Mouse (Mus musculus) heart, embryonic 13.5 days (tissue): ENCODE data around the gene Cdk5r1. TPM values are rescaled to one million over a fixed set of nuclear protein-coding genes. Genes with fewer than 3 reads are reported as not detected.

Source experiments
- ATAC-seq: fragments of 200-750 bp; cut with Nextera tagmentation; 2 replicates; pipeline ENCODE4 v1.8.0; 2017; ENCODE audit warnings: moderate TSS enrichment; ENCODE audit not compliant: insufficient number of reproducible peaks, low FRiP score, low TSS enrichment; ENCODE audit errors: extremely low read depth
- H3K27ac ChIP-seq: fragments of 300-500 bp; sonication (generic); replicated peaks from 2 replicates; pipeline ENCODE4 v1.5.1; 2015; ENCODE audit warnings: moderate library complexity, mild to moderate bottlenecking, inconsistent platforms
- H3K27me3 ChIP-seq: fragments of 300-500 bp; sonication (generic); replicated peaks from 2 replicates; pipeline ENCODE4 v1.6.1; 2015; ENCODE audit warnings: mild to moderate bottlenecking, inconsistent platforms
- H3K36me3 ChIP-seq: fragments of 300-500 bp; sonication (generic); 2 replicates; pipeline ENCODE4 v1.6.1; 2015; ENCODE audit warnings: mild to moderate bottlenecking, inconsistent platforms
- H3K4me1 ChIP-seq: fragments of 300-500 bp; sonication (generic); 2 replicates; pipeline ENCODE4 v1.6.1; 2015; ENCODE audit warnings: inconsistent platforms
- H3K4me2 ChIP-seq: fragments of 300-500 bp; sonication (generic); 2 replicates; pipeline ENCODE4 v1.6.1; 2015; ENCODE audit warnings: inconsistent platforms, mild to moderate bottlenecking, moderate library complexity
- H3K4me3 ChIP-seq: fragments of 300-500 bp; sonication (generic); 2 replicates; pipeline ENCODE4 v1.5.1; 2015; ENCODE audit warnings: moderate library complexity, mild to moderate bottlenecking, inconsistent platforms
- H3K9ac ChIP-seq: fragments of 300-500 bp; sonication (generic); 2 replicates; pipeline ENCODE4 v1.6.1; 2015; ENCODE audit warnings: inconsistent platforms, mild to moderate bottlenecking, moderate library complexity
- H3K9me3 ChIP-seq: fragments of 300-500 bp; sonication (generic); 2 replicates; pipeline ENCODE4 v1.6.1; 2016; ENCODE audit warnings: inconsistent platforms
- WGBS: fragments of 180-500 bp; shearing (Covaris S2); methylation state at CpG from one replicate; pipeline ENCODE4 v1.1.7; 2015; ENCODE audit warnings: mixed read lengths; 5-methylcytosine and 5-hydroxymethylcytosine counted together
- polyA plus RNA-seq: library from polyadenylated mRNA; unstranded; fragments of >200 nt; fragmentation: Nextera tagmentation; extraction: Ambion mirVana; gene quantifications from 2 replicates; pipeline ENCODE4 v1.2.1, GENCODE M21; 2015

Gene Cdk5r1
- polyA plus RNA-seq, 1 experiment from 2014 or later, result 0.36 TPM

DNA sequence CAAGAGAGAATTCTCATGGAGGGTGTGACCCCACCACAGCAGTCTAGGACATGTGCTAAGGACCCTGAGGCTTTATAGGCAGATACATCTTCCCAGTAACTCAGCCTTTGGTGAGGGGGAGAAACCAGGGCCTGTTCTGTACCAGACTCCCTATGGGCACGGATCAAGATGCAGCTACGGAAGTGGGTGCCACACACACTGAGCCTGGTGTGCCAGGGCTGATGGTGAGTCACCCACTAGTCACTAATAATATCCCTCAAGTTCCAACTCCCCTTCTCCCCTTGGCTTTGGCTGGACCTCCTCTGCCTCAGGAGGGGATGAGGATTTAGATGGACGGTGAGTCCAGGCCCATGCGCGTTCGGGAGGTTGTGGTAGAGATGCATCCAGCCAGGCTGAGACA is 19.1 kb downstream of the Cdk5r1 start:
- no peaks in the 10 kb centered on the region for H3K36me3 ChIP-seq
- H3K9ac ChIP-seq, result no peak overlapping the region
- H3K27me3 ChIP-seq, result no peaks in the 10 kb centered on the region
- no peak for ATAC-seq
- no peak overlapping the region for H3K4me3 ChIP-seq
- H3K27ac ChIP-seq, result no peak overlapping the region
- peaks cover 53% of the 10 kb centered on the region for H3K4me1 ChIP-seq
- no peaks in the 10 kb centered on the region for H3K9me3 ChIP-seq
- no peak overlapping the region for H3K4me2 ChIP-seq
- WGBS, result 84% methylated on average over 6 of the region's 6 CpGs

DNA sequence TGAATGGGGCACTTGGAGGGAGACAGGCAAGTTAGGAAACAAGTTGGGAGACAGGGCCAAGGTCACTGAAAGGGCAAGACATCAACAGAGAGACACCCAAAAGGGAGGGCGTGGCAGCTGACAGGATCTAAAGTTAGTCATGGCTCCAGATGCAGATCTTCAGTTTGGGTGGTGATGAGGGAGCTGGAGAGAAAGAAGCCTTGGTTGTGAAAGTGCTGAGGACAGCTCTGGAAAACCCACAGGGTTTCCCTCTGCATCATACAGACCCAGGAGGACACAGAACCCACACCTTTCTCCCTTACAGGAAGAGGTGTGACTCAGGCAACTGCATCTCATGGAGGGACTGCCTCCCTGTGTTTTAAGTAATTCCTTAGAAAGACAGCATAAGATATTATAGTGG is 19.8 kb downstream of the Cdk5r1 start:
- H3K27ac ChIP-seq, result no peak overlapping the region
- H3K4me1 ChIP-seq, result peaks cover 49% of the 10 kb centered on the region
- H3K4me3 ChIP-seq, result no peak overlapping the region
- H3K9me3 ChIP-seq, result no peaks in the 10 kb centered on the region
- H3K4me2 ChIP-seq, result no peak overlapping the region
- 74% methylated on average over 1 of the region's 1 CpGs for WGBS
- H3K27me3 ChIP-seq, result no peaks in the 10 kb centered on the region
- H3K9ac ChIP-seq, result no peak overlapping the region
- no peak for ATAC-seq
- no peaks in the 10 kb centered on the region for H3K36me3 ChIP-seq

DNA sequence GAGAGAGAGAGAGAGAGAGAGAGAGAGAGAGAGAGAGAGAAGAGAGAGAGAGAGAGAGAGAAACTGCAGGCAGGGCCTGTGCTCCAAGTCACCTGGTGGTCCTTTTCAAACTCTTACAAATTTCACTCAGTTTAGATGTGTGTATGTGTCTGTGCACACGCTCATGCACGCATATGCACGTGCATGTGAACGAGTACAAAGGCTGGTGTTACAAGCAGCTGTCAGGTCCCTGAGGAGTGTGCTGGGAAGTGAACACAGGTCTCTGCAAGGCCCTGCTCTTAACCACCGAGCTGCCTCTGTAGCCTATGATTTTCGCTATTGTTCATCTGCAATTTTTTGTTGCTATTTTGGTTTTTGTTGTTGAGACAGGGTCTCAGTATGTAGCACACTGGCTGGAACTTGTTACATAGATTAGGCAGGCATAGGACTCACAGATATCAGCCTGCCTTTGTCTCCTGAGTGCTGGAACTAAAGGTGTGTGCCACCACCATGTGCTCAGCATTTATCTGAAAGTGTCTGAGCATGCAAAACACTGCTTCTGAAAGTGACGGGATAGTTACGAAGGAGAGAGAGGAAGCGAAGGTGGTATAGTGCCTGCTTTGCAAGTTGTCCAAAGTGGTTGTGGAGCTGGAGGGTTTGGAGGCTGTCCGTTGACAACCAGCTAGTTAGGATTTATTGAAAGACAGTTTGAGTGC is 20.5 kb downstream of the Cdk5r1 start:
- Histone ChIP-seq H3K27ac (peak overlapping the region; percentile 46; the same call in 1 of the 2 replicates), H3K36me3 (no peaks in the 10 kb centered on the region), H3K4me3 (no peak overlapping the region), H3K9me3 (no peaks in the 10 kb centered on the region), H3K27me3 (no peaks in the 10 kb centered on the region), H3K4me1 (peaks cover 48% of the 10 kb centered on the region), H3K9ac (0 out of 2 replicates have a peak overlapping the region, but pooled peaks have one; percentile 0), H3K4me2 (no peak overlapping the region)
- no peak for ATAC-seq
- 57% methylated on average over 10 of the region's 10 CpGs for WGBS

DNA sequence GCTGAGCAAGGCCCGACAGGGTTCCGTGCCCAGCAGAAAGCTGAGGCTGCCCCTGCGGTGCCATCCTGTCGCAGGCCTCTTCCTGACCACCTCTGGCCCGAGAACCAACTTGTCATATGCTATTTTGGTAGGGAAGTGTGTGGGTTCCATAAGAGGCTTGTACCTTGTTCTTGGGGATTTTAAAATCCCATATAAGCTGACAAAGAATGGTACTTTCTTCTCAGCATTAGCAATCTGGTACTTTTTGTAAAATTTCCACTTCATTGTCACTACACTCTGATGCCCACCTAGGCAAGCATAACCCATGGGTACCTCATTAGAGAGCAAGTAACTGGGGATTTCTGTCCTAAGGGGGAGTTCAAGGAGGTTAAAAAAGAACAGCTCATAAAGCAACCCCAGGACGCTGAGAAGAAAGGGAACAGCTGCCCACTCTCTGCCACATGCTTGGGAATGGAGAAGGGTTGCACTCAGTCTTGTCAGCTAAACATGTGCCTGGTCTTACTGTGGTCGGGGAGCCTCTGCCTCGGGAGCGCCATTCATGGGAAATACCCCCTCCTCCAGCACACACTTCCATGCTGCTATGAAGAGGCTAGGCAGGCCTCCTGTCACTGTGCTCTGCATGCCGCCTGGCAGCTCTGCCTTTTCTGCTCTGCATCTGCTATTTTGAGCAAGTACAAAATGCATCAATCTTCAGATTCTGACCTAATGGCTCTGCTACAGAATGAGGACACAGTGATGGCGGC is 21.7 kb downstream of the Cdk5r1 start:
- WGBS, result 45% methylated on average over 11 of the region's 11 CpGs
- H3K4me1 ChIP-seq, result peaks cover 39% of the 10 kb centered on the region
- no peaks in the 10 kb centered on the region for H3K9me3 ChIP-seq
- 0 out of 2 replicates have a peak overlapping the region, but pooled peaks have one; percentile 29 for H3K9ac ChIP-seq
- peak overlapping the region; percentile 44 for H3K4me2 ChIP-seq
- H3K36me3 ChIP-seq, result no peaks in the 10 kb centered on the region
- H3K4me3 ChIP-seq, result no peak overlapping the region
- ATAC-seq, result no peak
- no peaks in the 10 kb centered on the region for H3K27me3 ChIP-seq
- H3K27ac ChIP-seq, result peak overlapping the region; percentile 46

DNA sequence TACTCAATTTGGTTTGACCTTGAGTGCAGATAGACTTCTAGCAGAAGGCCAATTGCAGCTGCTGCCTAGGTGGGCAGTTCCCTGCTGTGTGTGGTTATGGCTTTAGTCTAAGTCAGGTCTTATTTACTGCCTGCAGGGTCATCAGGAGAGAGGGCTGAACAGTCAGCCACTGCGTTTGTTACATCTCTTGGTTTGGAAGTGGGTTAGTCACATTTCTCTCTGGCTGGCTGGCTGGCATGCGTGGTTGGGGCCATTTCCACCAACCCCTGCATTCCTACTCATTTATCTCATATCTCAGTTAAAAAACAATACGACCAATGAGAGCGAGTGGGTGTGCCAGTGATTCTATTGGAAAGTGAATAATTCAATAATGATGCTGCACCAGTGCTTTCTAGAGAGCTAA is 22.7 kb downstream of the Cdk5r1 start:
- Histone ChIP-seq H3K4me3 (no peak overlapping the region), H3K9me3 (no peaks in the 10 kb centered on the region), H3K4me2 (peak overlapping the region; percentile 44; the same call in 1 of the 2 replicates), H3K9ac (no peak overlapping the region), H3K27ac (peak overlapping the region; percentile 46), H3K4me1 (peaks cover 48% of the 10 kb centered on the region), H3K36me3 (no peaks in the 10 kb centered on the region), H3K27me3 (no peaks in the 10 kb centered on the region)
- ATAC-seq, result no peak
- 62% methylated on average over 4 of the region's 4 CpGs for WGBS

DNA sequence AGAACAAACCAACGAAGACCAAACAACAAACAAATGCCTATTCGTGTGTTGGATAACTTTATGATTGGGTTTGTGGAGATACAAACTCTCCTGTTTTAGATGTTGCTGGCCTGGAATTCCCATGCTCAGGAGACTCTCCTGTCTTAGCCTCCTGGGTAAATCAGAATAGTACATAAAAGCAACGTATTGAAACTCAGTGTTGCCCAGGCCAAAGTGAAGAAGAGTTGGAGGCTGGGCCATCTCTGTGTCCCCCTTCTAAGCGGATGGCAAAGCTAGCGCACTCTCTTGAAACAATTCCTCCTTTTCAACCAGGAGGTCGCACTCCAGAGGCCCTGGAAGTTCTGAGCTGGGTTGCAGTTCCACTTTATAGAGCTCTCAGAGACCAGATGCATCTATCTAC is 26.5 kb downstream of the Cdk5r1 start:
- H3K4me2 ChIP-seq, result no peak overlapping the region
- H3K9ac ChIP-seq, result no peak overlapping the region
- no peak overlapping the region for H3K27ac ChIP-seq
- H3K4me3 ChIP-seq, result no peak overlapping the region
- H3K36me3 ChIP-seq, result no peaks in the 10 kb centered on the region
- H3K9me3 ChIP-seq, result no peaks in the 10 kb centered on the region
- ATAC-seq, result no peak
- WGBS, result 85% methylated on average over 6 of the region's 6 CpGs
- no peaks in the 10 kb centered on the region for H3K27me3 ChIP-seq
- peaks cover 37% of the 10 kb centered on the region for H3K4me1 ChIP-seq

DNA sequence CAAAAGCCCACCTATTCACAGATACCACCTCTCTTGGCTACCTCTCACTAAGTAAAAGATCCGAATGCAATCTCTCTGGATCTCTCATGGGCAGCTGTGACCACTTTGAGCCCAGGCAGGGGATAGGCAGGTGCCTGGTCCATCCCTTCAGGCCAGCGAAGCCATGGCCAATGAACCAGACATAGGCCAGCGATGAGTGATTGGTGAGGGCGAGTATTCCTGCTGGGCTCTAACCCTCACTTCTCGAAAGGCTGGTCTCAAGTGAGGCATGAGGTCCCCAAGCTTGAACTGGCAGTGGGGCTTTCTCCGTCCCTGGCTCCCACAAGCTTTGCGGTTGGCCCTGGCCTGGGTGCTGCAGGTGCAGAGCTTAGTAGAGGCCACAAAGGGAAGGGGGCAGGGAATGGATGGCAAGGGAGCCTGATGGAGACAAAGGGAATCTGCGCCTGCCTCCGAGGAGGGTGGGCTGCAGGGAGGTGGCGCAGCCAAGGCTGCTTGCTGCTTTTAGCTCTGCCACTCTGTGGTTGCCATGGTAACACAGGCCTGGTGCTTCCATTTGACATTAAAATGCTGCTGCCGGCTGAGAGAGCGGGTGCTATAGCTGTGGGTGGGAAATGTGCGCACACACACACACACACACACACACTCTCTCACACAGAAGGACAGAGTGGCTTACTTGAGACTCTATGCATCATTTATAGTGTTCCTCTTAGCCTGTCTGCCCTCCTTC is 27.1 kb downstream of the Cdk5r1 start:
- peaks cover 37% of the 10 kb centered on the region for H3K4me1 ChIP-seq
- no peaks in the 10 kb centered on the region for H3K9me3 ChIP-seq
- no peaks in the 10 kb centered on the region for H3K36me3 ChIP-seq
- peak overlapping the region; percentile 24; the same call in 1 of the 2 replicates for H3K9ac ChIP-seq
- H3K4me2 ChIP-seq, result no peak overlapping the region
- 47% methylated on average over 13 of the region's 13 CpGs for WGBS
- ATAC-seq, result no peak
- H3K27me3 ChIP-seq, result no peaks in the 10 kb centered on the region
- no peak overlapping the region for H3K4me3 ChIP-seq
- H3K27ac ChIP-seq, result no peak overlapping the region

DNA sequence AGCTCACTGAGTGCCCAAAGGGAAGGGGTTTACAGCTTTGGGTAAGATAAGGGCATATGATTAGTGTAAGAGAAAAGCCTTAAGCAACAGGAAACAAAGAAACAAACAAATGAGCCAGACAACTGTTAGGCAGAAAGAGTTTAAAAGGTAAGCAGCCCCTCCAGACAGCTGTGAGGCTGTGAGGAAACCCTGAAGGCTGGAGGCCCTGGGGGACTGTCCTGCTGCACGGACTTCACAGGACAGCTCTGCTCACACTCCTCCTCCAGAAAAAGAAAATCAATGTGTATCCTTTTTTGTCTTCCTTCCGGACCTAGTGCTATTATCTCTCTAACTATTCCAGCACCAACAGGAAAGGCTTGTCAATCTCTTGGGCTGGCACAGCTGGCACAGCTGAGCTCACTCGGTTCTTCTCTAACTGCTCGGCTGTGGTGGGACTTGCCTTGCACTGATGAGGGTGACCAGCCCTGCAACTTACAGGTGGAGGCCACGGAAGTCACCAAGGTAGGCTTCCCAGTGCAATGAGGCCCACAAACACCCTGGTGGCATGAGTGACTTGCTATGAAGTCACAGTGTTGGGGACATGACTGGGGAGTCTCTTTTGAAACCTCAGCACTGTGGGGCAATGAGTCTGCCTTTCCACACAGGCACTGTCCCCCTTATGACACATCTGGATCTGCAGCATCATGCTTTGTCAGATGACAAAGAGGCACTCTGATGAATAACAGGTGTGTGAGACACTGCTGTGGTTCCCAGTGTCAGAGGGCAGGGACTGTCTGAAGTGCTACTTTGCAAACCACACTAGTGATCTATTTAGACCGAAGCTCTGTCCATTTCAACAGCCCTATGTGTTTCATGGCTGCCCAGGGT is 27.9 kb downstream of the Cdk5r1 start:
- Histone ChIP-seq H3K4me3 (no peak overlapping the region), H3K9ac (peak overlapping the region; percentile 24; the same call in 1 of the 2 replicates), H3K27ac (no peak overlapping the region), H3K4me1 (peaks cover 35% of the 10 kb centered on the region), H3K9me3 (no peaks in the 10 kb centered on the region), H3K27me3 (no peaks in the 10 kb centered on the region), H3K4me2 (no peak overlapping the region), H3K36me3 (no peaks in the 10 kb centered on the region)
- 40% methylated on average over 6 of the region's 6 CpGs for WGBS
- no peak for ATAC-seq

DNA sequence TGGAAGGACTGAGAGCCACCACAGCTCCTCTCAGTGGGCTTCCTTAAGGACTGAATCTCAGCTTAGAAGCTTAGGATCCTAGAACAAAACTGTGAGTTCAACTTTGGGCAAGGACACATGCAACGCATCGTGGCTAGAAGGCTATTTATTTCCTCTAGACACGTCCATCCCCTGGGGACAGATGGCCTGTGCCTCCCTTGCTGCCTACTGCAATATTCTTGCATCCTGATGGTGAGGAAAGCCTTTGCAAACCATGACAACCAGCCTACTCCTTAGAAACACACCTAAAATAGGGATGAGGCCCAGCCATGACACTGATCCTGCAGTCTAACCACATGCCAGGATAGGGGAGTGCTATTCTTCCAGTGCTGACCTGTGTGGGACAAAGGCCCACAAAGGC is 28.8 kb downstream of the Cdk5r1 start:
- no peak overlapping the region for H3K27ac ChIP-seq
- no peaks in the 10 kb centered on the region for H3K27me3 ChIP-seq
- no peak overlapping the region for H3K4me2 ChIP-seq
- 79% methylated on average over 3 of the region's 3 CpGs for WGBS
- H3K4me3 ChIP-seq, result no peak overlapping the region
- H3K9me3 ChIP-seq, result no peaks in the 10 kb centered on the region
- no peaks in the 10 kb centered on the region for H3K36me3 ChIP-seq
- ATAC-seq, result no peak
- no peak overlapping the region for H3K9ac ChIP-seq
- peaks cover 32% of the 10 kb centered on the region for H3K4me1 ChIP-seq

DNA sequence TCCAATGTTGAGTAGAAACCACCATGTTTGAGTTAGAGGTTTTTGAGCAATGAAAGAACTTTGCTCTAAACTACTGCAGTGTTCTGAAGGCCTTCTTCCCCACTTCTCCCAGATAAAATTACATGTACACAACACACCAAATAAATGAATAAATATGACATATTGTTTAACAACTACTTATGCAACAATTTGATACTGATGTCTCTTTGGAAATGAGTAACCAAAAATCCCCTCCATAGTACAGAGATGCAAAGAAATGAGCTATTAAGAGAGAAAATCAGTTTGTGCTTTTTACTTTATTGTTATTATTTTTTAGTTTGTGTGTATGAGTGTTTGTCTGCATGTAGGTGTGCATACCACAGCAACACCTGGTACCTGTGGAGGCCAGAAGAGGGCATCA is 29.7 kb downstream of the Cdk5r1 start:
- Histone ChIP-seq H3K4me3 (no peak overlapping the region), H3K9me3 (no peaks in the 10 kb centered on the region), H3K9ac (no peak overlapping the region), H3K27me3 (no peaks in the 10 kb centered on the region), H3K4me2 (no peak overlapping the region), H3K27ac (no peak overlapping the region), H3K36me3 (no peaks in the 10 kb centered on the region), H3K4me1 (peaks cover 32% of the 10 kb centered on the region)
- no peak for ATAC-seq

DNA sequence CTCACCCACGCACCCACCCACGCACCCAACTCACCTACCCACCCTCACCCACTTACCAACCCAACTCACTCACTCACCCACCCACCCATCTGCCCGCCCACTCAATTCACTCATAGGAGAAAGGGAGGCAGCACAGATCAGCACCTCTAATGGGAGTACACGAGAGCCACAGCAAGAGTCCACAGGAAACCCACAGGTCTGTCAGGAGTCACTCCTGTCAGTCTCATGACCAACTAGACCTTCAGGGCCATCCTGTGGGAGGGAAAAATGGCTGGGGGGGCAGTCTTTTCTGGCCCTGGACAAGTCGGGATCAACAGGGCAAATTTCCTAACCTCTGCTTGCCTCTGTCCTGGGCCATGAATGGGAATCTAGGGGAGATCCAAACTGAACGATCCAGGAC is 31.0 kb downstream of the Cdk5r1 start:
- H3K36me3 ChIP-seq, result no peaks in the 10 kb centered on the region
- H3K4me1 ChIP-seq, result peaks cover 32% of the 10 kb centered on the region
- no peak overlapping the region for H3K9ac ChIP-seq
- H3K4me3 ChIP-seq, result no peak overlapping the region
- H3K4me2 ChIP-seq, result no peak overlapping the region
- H3K9me3 ChIP-seq, result no peaks in the 10 kb centered on the region
- no peaks in the 10 kb centered on the region for H3K27me3 ChIP-seq
- 82% methylated on average over 6 of the region's 6 CpGs for WGBS
- H3K27ac ChIP-seq, result no peak overlapping the region
- ATAC-seq, result no peak
